Mouse (Mus musculus): ENCODE data around the gene Hsf2. TPM values are rescaled to one million over a fixed set of nuclear protein-coding genes. Genes with fewer than 3 reads are reported as not detected.

Gene Hsf2
- polyA plus RNA-seq, 1 experiment from 2014 or later, result 65.3 TPM

DNA sequence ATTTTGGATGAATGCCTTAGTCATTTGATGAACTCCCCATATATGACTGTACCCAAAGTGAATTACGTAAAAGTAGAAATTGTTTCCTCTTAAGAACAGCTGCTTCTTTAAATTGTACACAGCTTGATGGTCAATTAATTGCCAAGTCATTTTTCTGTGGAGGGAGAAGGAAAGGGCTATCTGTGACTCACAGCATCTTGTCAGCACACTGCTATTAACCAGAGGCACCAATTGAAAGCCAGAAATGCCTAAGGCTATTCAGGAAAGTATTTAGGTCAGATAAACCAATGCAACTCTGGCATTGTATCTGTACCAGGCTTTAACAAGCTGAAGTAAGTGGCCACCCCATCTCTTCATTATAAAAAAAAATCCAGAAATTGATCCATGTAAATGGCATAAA, 67.5 kb downstream of the Hsf2 start:
- DNase-seq (ENCODE audit: low spot score) (no peak), ATAC-seq (replicated peaks; ENCODE audit: low FRiP score) (no peak)
- Histone ChIP-seq H3K4me2 (ENCODE audit: low read depth, low read length, severe bottlenecking) (no peak overlapping the region), H3K27ac (ENCODE audit: low read depth, low read length) (no peak overlapping the region), H3K9ac (ENCODE audit: low read length) (no peak overlapping the region), H3K4me3 (ENCODE audit: low read depth, low read length) (no peak overlapping the region), H3K27me3 (ENCODE audit: control insufficient read depth, insufficient read depth, low read length) (no peaks in the 10 kb centered on the region), H3K4me1 (replicated peaks; ENCODE audit: control insufficient read depth, insufficient read depth, low read length) (no peaks in the 10 kb centered on the region), H3K36me3 (ENCODE audit: control insufficient read depth, insufficient read depth, low read length) (no peaks in the 10 kb centered on the region), H3K9me3 (ENCODE audit: control insufficient read depth, low read length) (no peaks in the 10 kb centered on the region)
- 100% methylated on average over 1 of the region's 1 CpGs for WGBS

GRCm38 (mm10) chr10:57557597-57557996, 71.4 kb downstream of the Hsf2 start:
- Histone ChIP-seq H3K27me3 (ENCODE audit: control insufficient read depth, insufficient read depth, low read length) (no peaks in the 10 kb centered on the region), H3K27ac (ENCODE audit: low read depth, low read length) (no peak overlapping the region), H3K36me3 (ENCODE audit: control insufficient read depth, insufficient read depth, low read length) (no peaks in the 10 kb centered on the region), H3K4me3 (ENCODE audit: low read depth, low read length) (no peak overlapping the region), H3K4me2 (ENCODE audit: low read depth, low read length, severe bottlenecking) (no peak overlapping the region), H3K9me3 (ENCODE audit: control insufficient read depth, low read length) (no peaks in the 10 kb centered on the region), H3K9ac (ENCODE audit: low read length) (no peak overlapping the region), H3K4me1 (replicated peaks; ENCODE audit: control insufficient read depth, insufficient read depth, low read length) (no peaks in the 10 kb centered on the region)
- 77% methylated on average over 5 of the region's 5 CpGs for WGBS
- DNase-seq (ENCODE audit: low spot score), result no peak
- no peak for ATAC-seq (replicated peaks; ENCODE audit: low FRiP score)

Other genes with a start within 250 kb of the Hsf2 start
- 172 and 182 TPM in 2 replicates for gene Serinc1, start 46.1 kb downstream of the Hsf2 start, polyA plus RNA-seq (2014; fragmentation: Nextera tagmentation; extraction: Ambion mirVana)
- 2.1 and 2.2 TPM in 2 replicates for gene Pkib, start 145.6 kb downstream of the Hsf2 start, polyA plus RNA-seq (2014; fragmentation: Nextera tagmentation; extraction: Ambion mirVana)

All from forebrain, embryonic 11.5 days (tissue).